Mouse (Mus musculus) MN1 (cell line): ENCODE data around the gene Zdhhc22.

Source experiments
- DNase-seq: peaks from one replicate; pipeline ENCODE4 v3.0.0-alpha.2; 2016; ENCODE audit warnings: low spot score

The Zdhhc22 gene

GRCm38 (mm10) chr12:86935692-86936282 lies 54.4 kb downstream of the Zdhhc22 start:
- DNase-seq, result no peak

- DNase-seq, result no peak
These were observed 55.5 kb downstream of the Zdhhc22 start for GRCm38 (mm10) chr12:86934748-86935147.

GRCm38 (mm10) chr12:86932575-86932952 lies 57.7 kb downstream of the Zdhhc22 start:
- DNase-seq, result no peak

GRCm38 (mm10) chr12:86931919-86932574 lies 58.2 kb downstream of the Zdhhc22 start:
- no peak for DNase-seq

- no peak for DNase-seq
These were observed 59.1 kb downstream of the Zdhhc22 start for GRCm38 (mm10) chr12:86930934-86931729.
